Mouse (Mus musculus) testis, postnatal 14 days (tissue): ENCODE results near the gene Mak.
"Not testable (repeated sequence)": the region's sequence is repeated elsewhere in the genome, so short reads cannot be mapped to it uniquely, and the experiment has no call there.

Experiments
- DNase-seq: peaks from one replicate; pipeline ENCODE4 v3.0.0; 2021; ENCODE audit warnings: low spot score

The Mak gene

GRCm38 (mm10) chr13:40998537-40998936, 81.0 kb downstream of the Mak start:
- not testable (repeated sequence) for DNase-seq

GRCm38 (mm10) chr13:40994487-40995263, 84.8 kb downstream of the Mak start:
- no peak for DNase-seq

GRCm38 (mm10) chr13:40988418-40988817, 91.1 kb downstream of the Mak start:
- no peak for DNase-seq

- not testable (repeated sequence) for DNase-seq
These were observed 91.8 kb downstream of the Mak start for GRCm38 (mm10) chr13:40987608-40988303.

GRCm38 (mm10) chr13:40986081-40986480, 93.4 kb downstream of the Mak start:
- DNase-seq: no peak

GRCm38 (mm10) chr13:40982759-40983158, 96.7 kb downstream of the Mak start:
- no peak for DNase-seq

GRCm38 (mm10) chr13:40979321-40979720, 100.2 kb downstream of the Mak start:
- no peak for DNase-seq

- no peak for DNase-seq
These were observed 100.9 kb downstream of the Mak start for GRCm38 (mm10) chr13:40978652-40979051.

- DNase-seq: peak; percentile 38
These were observed 101.9 kb downstream of the Mak start for GRCm38 (mm10) chr13:40977609-40978008.
